Mouse (Mus musculus) leukemia stem cell, adult 10-12 weeks (primary cell): ENCODE results near the gene Nexmif. TPM values are rescaled to one million over a fixed set of nuclear protein-coding genes. Genes with fewer than 3 reads are reported as not detected.

Experiments
- polyA plus RNA-seq: library from polyadenylated mRNA; stranded (reverse); fragments of >175 nt; gene quantifications from 2 replicates; pipeline ENCODE4 v1.2.3, GENCODE M21; 2012; ENCODE audit warnings: low replicate concordance

Gene Nexmif
- 0.02 TPM in 1 of 2 replicates, not detected in the other for polyA plus RNA-seq

DNA sequence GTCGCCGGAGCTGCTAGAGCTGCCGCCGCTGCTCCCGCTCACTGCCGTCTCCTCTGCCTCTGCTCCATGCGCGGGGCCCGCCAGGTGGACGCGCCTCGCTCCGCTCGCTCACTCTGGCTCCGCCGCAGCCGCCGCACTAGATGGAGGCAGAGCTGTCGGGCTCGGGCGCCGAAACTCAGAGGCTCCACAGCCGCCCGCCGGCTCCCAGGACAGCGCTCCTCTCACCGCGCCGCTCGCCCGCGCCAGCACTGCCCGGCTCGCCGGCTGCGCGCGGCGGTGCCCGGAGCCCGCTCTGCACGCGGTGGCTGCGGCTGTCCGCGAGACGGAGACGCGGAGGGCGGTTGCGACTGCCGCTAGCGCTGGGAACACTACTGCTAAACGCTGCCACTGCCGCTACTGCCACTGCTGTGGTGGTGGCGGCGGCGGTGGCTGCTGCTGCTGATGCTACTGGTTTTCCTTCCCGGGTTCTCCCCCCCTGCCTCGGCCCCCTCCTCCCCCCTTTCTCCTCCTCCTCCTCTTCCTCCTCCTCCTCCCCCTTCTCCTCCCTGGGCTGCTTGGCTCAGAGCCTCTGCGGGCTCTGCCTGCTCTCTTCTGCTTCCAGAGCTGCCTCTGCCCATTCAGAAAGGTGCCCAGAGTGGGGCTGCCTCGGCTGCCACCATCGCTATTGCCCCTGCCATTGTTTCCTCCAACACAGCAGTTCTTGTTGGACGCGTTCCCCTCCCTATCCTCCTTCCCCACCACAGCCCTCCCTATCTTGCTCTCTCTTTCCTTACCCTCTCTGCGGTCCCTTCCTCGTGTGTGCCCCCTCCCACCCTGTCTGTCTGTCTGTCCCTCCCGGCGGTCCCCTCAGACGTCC, at the start of gene Nexmif:
TSS of gene Nexmif (minus strand) at position 450 of the 856 bp plus-strand sequence.

Other genes starting within 250 kb of the Nexmif start
- gene Rlim, start 219.9 kb downstream of the Nexmif start, polyA plus RNA-seq = 0.64 and 1.9 TPM in 2 replicates
- gene Abcb7, start 212.7 kb upstream of the Nexmif start, polyA plus RNA-seq = 2.4 and 68.1 TPM in 2 replicates